Mouse (Mus musculus) frontal cortex, postnatal 36 days (tissue): ENCODE results near the gene Igsf23.
"Not testable (repeated sequence)": the region's sequence is repeated elsewhere in the genome, so short reads cannot be mapped to it uniquely, and the experiment has no call there.

ENCODE experiments used
- DNase-seq, 2 experiments: peaks; one replicate each; pipeline ENCODE4 v3.0.0; 2022; ENCODE audit warnings: low spot score in 2 of 2

The Igsf23 gene

GRCm38 (mm10) chr7:19950589-19950988 is at the start of gene Igsf23:
Igsf23 (minus strand) TSS chr7:19950756.
- no peak for DNase-seq

DNA sequence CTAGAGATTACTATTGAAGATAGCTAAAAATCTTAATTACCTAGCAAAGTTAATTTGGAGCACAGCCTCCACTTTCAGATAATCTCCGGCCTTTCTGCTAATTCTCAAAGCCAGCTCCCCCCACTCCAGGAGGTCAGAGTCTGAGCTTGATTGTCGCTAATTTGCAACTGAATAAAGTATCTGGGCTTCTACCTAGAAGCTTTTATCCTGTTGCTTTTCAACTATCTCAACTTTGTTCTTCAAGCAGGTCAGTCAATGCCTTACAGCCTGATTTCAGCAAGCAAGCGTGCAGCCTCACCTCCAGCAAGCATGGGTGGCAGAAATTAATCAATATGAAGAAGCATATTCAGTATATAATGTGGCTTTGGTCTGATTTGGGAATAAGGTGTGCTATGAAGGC is 46.2 kb upstream of the Igsf23 start:
- not testable (repeated sequence) for DNase-seq

DNA sequence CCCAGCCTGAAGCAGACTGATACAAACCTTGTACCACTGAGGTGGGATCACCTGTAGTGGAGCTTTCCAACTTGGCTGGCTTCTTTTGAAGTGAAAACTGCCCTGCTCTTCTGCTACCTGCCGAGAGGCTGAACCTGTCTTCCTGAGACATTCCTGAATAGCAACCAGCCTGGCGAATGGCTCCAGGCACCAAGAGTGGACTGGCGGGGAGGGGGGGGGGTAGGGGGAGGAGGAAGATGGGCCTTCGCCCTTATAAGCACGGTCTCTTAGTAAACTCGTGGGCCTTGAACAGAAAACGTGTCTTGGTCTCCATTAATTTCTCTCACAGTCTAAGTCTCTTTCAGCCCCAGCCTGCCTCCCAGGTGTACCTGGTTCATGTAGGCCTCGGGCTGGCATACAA is 40.6 kb upstream of the Igsf23 start, which contains the start of gene Nlrp9b:
Nlrp9b (plus strand) TSS at position 301 of the 400 bp plus-strand sequence.
- DNase-seq = not testable (repeated sequence)

DNA sequence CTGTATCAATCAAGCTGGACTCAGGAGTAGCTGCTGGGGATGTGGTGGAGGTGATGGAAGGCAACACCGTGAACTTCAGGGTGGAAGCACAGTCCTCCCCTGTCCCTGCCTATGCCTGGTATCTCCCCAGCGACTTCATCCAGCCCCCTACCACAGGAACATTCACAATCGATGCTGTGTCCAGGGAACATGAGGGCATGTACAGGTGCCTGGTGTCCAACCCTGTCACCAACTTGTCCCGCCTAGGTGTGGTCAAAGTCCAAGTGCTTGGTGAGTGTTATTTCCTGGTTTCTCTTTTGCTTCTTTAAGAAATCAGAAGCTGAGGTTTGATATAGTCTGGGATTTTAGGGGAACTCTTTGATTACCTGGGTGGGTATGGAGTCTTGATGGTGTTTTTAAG is 21.0 kb upstream of the Igsf23 start:
- no peak for DNase-seq

GRCm38 (mm10) chr7:19970196-19970595 is 19.6 kb upstream of the Igsf23 start:
- no peak for DNase-seq

- no peak for DNase-seq
Observed at GRCm38 (mm10) chr7:19969541-19970090, 19.1 kb upstream of the Igsf23 start.

- DNase-seq = no peak
Observed at GRCm38 (mm10) chr7:19969106-19969505, 18.6 kb upstream of the Igsf23 start.

DNA sequence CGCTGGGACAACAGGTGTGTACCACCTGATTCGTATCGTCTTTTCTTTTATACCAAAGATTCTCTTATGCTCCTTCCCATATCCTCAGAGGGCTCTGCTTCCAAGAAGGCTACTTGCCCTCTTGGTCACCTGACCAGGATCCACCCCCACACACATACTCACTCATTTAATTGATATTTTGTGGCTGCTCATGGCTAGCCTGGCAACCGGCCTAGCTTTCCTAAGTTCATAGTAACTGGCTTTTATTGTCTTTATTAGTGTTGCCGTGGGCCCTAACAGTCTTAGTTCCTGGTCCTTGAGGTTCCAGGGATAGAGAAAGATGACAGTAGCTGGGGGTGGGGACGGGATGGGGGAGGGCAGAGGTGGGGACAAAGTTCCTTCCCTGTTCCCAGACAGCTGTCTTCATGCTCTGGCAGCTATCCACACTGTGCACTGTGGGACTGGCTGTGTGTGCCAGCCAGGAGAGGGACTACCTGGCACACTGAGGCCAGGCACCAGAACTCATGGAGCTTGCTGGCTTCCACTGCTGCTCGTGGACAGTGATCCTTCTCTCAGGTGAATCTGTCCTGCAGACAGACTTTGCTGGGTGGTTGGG is 14.5 kb upstream of the Igsf23 start, which contains the start of gene Ceacam20:
Ceacam20 (plus strand) TSS at position 428 of the 595 bp plus-strand sequence.
- no peak for DNase-seq

DNA sequence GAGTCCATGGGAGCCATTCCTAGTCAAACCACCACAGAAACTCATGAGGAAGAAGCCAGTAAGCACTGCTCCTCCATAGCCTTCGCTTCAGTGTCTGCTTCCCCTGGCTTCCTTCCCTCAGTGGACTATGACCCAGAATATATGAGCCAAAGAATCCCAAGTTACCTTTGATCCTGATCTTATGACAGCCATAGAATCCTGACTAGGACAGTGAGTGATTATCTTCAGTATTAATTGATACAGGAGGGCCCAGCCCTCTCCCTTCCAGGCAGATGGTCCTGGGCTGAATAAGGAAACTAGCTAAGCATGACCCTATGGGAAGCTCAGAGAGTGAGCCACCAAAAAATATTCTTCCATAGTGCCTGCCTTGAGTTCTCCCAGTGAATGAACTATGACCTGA is 11.9 kb upstream of the Igsf23 start:
- no peak for DNase-seq

GRCm38 (mm10) chr7:19956341-19956781 is 5.8 kb upstream of the Igsf23 start:
- DNase-seq = peak; percentile 88 to 92

- no peak for DNase-seq
Observed at GRCm38 (mm10) chr7:19955861-19956260, 5.3 kb upstream of the Igsf23 start.

DNA sequence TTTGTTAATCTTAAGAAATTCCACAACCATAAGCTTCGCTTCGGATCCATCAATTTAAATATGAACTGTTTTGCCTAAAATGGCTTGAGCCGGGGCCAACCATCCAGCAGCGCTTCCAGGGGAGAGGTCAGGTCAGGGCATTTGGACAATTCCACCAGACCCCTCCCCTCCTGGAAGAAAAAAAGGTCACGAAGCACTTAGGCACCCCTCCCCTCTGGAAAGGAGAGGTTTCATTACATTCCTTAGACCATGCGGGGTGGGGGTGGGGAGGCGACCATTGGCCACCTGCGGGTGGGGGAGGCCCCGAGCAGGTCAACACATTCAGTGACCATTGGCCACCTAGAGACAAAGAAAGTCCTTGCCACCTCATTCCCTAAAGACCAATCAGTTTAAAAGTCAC is 2.5 kb upstream of the Igsf23 start:
- DNase-seq = no peak

DNA sequence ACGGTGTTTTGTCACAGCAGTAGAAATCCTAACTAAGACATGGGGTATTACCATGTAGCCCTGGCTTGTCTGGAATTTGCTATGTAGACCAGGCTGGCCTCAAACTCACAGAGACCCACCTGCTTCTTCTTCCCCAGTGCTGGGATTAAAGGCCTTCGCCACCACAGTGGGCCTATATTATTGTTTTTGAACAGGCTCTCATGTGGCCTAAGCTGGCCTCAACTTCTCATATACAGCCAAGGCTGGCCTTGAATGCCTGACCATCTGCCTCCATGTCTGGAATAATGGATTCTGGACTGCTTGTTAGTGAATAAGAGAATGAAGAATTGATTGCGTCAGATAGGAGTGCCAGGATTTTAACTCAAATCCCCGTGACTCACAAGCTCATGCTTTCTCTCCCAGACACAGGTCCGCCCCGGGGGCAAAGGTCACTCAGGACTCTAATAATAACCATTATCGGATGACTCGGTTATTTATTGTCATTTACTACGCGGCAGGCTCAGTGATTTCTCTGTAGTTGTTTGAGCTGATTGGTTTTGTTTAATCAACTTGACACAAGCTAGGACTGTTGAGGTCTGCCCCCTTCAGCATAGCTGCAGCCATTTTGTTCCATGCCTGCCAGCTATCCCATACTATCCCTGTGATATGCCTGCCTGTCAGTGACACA is 1.9 kb upstream of the Igsf23 start:
- no peak for DNase-seq

DNA sequence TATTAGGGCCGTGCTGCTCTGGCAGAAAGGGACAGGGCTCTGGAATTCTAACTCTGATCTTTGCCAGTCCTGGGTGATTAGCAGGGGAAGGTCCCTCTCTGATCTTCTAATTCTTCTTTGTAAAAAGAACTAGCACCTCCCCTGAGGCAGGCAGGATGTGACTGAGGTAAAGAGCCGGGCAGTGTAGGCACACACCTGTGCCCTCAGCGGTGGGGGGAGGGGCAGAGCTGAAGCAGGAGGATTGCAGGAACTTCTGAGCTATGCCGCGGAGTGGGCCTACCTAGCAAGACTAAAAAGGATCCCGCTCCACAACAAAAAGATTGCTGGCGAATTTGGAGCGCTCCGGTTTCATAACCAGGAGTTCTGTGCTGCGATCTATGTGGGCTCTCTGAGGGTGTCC is 560 bp downstream of the Igsf23 start:
- no peak for DNase-seq

DNA sequence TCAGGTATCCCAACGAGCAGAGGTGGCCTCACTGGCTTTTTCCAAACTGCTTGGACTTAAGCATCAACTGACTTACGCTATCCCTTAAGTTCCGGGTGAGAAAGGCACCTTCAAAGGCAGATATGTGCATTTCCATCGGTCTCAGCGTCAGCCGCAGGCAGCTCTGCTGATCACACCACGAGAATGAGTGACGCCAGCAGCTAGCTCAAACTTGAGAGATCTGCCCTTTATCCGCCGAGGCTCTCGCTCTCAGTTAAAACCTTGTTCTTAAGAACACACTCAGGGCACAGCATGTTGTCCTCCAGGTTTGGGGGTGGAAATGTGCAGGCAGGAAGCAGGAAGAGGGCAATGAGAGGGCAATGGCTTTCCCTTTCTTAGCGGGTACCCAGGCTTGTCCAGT is 1.6 kb downstream of the Igsf23 start:
- no peak for DNase-seq

DNA sequence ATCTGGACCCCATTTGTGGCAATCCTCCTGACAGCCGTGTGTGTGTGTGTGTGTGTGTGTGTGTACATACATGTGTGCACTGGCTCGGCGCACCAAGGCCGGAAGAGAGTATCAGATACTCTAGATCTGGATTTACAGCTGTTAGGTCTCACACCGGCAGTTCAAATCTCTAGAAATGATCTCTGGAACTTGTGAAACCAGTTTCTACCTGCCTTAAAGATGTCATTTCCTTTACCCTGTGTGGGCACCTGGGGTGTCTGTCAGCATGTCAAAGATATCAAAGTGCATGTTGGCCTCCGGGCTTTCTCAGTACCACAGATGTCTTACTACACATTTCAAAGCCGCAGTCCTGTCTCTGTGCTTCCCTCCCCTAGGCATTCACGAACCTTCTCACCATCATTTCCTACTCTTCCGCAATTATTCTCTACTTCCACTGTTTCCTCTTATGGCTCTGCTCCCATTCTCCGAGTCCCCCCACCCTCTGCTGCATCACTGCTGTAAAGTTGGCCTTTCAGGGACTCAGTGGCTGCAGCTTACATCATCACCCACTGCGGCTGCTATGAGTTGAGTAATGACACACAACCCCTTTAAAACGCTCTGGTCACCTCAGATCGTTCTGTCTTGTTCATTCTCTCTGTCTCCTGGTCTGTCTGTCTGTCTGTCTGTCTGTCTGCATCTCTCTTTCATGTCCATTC is 4.6 kb downstream of the Igsf23 start:
- no peak for DNase-seq

DNA sequence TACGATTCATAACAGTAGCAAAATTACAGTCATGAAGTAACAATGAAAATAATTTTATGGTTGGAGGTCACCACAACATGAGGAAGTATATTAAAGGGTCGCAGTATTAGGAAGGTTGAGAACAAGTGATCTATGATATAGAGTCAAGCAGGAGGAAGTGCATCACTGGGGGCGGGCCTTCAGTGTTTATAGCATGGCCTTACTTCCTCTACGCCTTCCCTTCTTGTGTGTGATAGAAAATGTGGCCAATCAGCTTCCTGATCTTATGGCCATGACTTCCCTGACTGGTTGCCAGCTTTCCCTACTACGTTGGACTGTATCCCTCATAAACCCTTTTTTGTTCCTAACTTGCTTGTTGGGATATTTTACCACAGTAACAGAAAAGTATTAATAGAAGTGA is 5.4 kb downstream of the Igsf23 start:
- no peak for DNase-seq

DNA sequence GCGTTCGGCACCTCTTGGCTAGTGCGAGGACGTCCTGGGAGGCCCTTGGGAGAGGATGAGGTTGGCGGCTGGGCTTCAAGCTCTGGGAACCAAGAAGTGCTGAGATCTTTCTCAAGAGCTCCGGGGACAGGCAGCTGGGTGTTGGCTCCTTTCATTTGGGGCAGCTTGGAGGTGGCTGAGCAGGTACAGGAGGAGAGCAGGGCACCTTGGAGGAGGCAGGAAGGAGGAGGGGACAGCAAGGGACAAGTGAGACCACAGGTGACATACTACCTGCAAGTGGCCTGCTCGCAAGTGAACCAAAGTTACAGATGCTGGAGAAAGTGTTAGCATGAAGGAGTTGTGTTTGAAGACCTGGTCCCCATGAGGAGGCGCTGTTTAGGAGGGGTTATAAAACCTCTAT is 5.8 kb downstream of the Igsf23 start:
- no peak for DNase-seq

- DNase-seq = no peak
Observed at GRCm38 (mm10) chr7:19940256-19940655, 10.3 kb downstream of the Igsf23 start.

- DNase-seq = peak; percentile 29 to 35
Observed at GRCm38 (mm10) chr7:19939555-19940235, 10.9 kb downstream of the Igsf23 start.

GRCm38 (mm10) chr7:19937229-19937821 is 13.2 kb downstream of the Igsf23 start:
- no peak for DNase-seq

- DNase-seq = no peak
Observed at GRCm38 (mm10) chr7:19935961-19936360, 14.6 kb downstream of the Igsf23 start.
